Mouse (Mus musculus): ENCODE results near the gene Cpa5. TPM values are rescaled to one million over a fixed set of nuclear protein-coding genes. Genes with fewer than 3 reads are reported as not detected.

Gene Cpa5
- total and polyA plus RNA-seq, 2 experiments from 2014 or later = not detected

GRCm38 (mm10) chr6:30600995-30601394, 9.8 kb upstream of the Cpa5 start:
- DNase-seq = no peak
- Histone ChIP-seq H3K4me1 (ENCODE audit: insufficient read depth) (no peaks in the 10 kb centered on the region), H3K27me3 (ENCODE audit: insufficient read depth, low read length) (no peaks in the 10 kb centered on the region), H3K27ac (ENCODE audit: low read depth, low read length) (no peak overlapping the region), H3K36me3 (ENCODE audit: insufficient read depth) (no peaks in the 10 kb centered on the region), H3K4me2 (ENCODE audit: low read depth) (no peak overlapping the region), H3K4me3 (ENCODE audit: low read depth, low read length) (no peak overlapping the region), H3K9me3 (ENCODE audit: low read length) (no peaks in the 10 kb centered on the region), H3K9ac (no peak overlapping the region)
- no peak for ATAC-seq
- 67% methylated on average over 1 of the region's 1 CpGs for WGBS
- no peak for TF ChIP-seq CTCF (IDR thresholded peaks at IDR 0.05; ENCODE audit: low read depth)

GRCm38 (mm10) chr6:30604342-30604867, 6.4 kb upstream of the Cpa5 start:
- no peak for ATAC-seq

GRCm38 (mm10) chr6:30605111-30605510, 5.7 kb upstream of the Cpa5 start:
- no peak for ATAC-seq

More at GRCm38 (mm10) chr6:30604342-30604867, 6.4 kb upstream of the Cpa5 start:
- WGBS = 76% methylated on average over 7 of the region's 7 CpGs
- no peak for DNase-seq
- no peaks in the 10 kb centered on the region for H3K27me3 ChIP-seq (ENCODE audit: insufficient read depth, low read length)
- H3K4me3 ChIP-seq (ENCODE audit: low read depth, low read length) = no peak overlapping the region
- TF ChIP-seq CTCF (IDR thresholded peaks at IDR 0.05; ENCODE audit: low read depth) = no peak
- H3K9me3 ChIP-seq (ENCODE audit: low read length) = no peaks in the 10 kb centered on the region
- no peak overlapping the region for H3K9ac ChIP-seq
- H3K27ac ChIP-seq (ENCODE audit: low read depth, low read length) = no peak overlapping the region
- H3K4me2 ChIP-seq (ENCODE audit: low read depth) = no peak overlapping the region
- no peaks in the 10 kb centered on the region for H3K36me3 ChIP-seq (ENCODE audit: insufficient read depth)
- no peaks in the 10 kb centered on the region for H3K4me1 ChIP-seq (ENCODE audit: insufficient read depth)

GRCm38 (mm10) chr6:30605672-30606071, 5.1 kb upstream of the Cpa5 start:
- WGBS = 87% methylated on average over 5 of the region's 5 CpGs
- no peak for TF ChIP-seq CTCF (IDR thresholded peaks at IDR 0.05; ENCODE audit: low read depth)
- H3K4me2 ChIP-seq (ENCODE audit: low read depth) = no peak overlapping the region
- H3K36me3 ChIP-seq (ENCODE audit: insufficient read depth) = no peaks in the 10 kb centered on the region
- H3K4me1 ChIP-seq (ENCODE audit: insufficient read depth) = no peaks in the 10 kb centered on the region
- no peaks in the 10 kb centered on the region for H3K27me3 ChIP-seq (ENCODE audit: insufficient read depth, low read length)
- no peak overlapping the region for H3K9ac ChIP-seq
- no peak overlapping the region for H3K4me3 ChIP-seq (ENCODE audit: low read depth, low read length)
- DNase-seq (no peak), ATAC-seq (no peak)
- no peaks in the 10 kb centered on the region for H3K9me3 ChIP-seq (ENCODE audit: low read length)
- H3K27ac ChIP-seq (ENCODE audit: low read depth, low read length) = no peak overlapping the region

More at GRCm38 (mm10) chr6:30605111-30605510, 5.7 kb upstream of the Cpa5 start:
- H3K9ac ChIP-seq = no peak overlapping the region
- no peak overlapping the region for H3K27ac ChIP-seq (ENCODE audit: low read depth, low read length)
- no peaks in the 10 kb centered on the region for H3K4me1 ChIP-seq (ENCODE audit: insufficient read depth)
- no peaks in the 10 kb centered on the region for H3K36me3 ChIP-seq (ENCODE audit: insufficient read depth)
- no peaks in the 10 kb centered on the region for H3K27me3 ChIP-seq (ENCODE audit: insufficient read depth, low read length)
- no peak for TF ChIP-seq CTCF (IDR thresholded peaks at IDR 0.05; ENCODE audit: low read depth)
- no peaks in the 10 kb centered on the region for H3K9me3 ChIP-seq (ENCODE audit: low read length)
- no peak overlapping the region for H3K4me2 ChIP-seq (ENCODE audit: low read depth)
- WGBS = 94% methylated on average over 4 of the region's 4 CpGs
- DNase-seq = no peak
- no peak overlapping the region for H3K4me3 ChIP-seq (ENCODE audit: low read depth, low read length)

- no peak overlapping the region for H3K9ac ChIP-seq
- no peak overlapping the region for H3K27ac ChIP-seq (ENCODE audit: low read depth, low read length)
- no peak overlapping the region for H3K4me3 ChIP-seq (ENCODE audit: low read depth, low read length)
- no peaks in the 10 kb centered on the region for H3K36me3 ChIP-seq (ENCODE audit: insufficient read depth)
- DNase-seq (no peak), ATAC-seq (no peak)
- no peaks in the 10 kb centered on the region for H3K9me3 ChIP-seq (ENCODE audit: low read length)
- H3K4me1 ChIP-seq (ENCODE audit: insufficient read depth) = peaks cover 9% of the 10 kb centered on the region
- WGBS = 24% methylated on average over 5 of the region's 5 CpGs
- no peak for TF ChIP-seq CTCF (IDR thresholded peaks at IDR 0.05; ENCODE audit: low read depth)
- no peak overlapping the region for H3K4me2 ChIP-seq (ENCODE audit: low read depth)
- no peaks in the 10 kb centered on the region for H3K27me3 ChIP-seq (ENCODE audit: insufficient read depth, low read length)
Measured at GRCm38 (mm10) chr6:30611212-30611611, 402 bp downstream of the Cpa5 start.

GRCm38 (mm10) chr6:30614251-30614650, 3.4 kb downstream of the Cpa5 start:
- Histone ChIP-seq H3K36me3 (ENCODE audit: insufficient read depth) (no peaks in the 10 kb centered on the region), H3K27me3 (ENCODE audit: insufficient read depth, low read length) (no peaks in the 10 kb centered on the region), H3K4me2 (ENCODE audit: low read depth) (no peak overlapping the region), H3K4me3 (ENCODE audit: low read depth, low read length) (no peak overlapping the region), H3K9ac (no peak overlapping the region), H3K9me3 (ENCODE audit: low read length) (no peaks in the 10 kb centered on the region), H3K4me1 (ENCODE audit: insufficient read depth) (peaks cover 29% of the 10 kb centered on the region), H3K27ac (ENCODE audit: low read depth, low read length) (no peak overlapping the region)
- 44% methylated on average over 6 of the region's 6 CpGs for WGBS
- ATAC-seq (no peak), DNase-seq (peak; percentile 27)
- TF ChIP-seq CTCF (IDR thresholded peaks at IDR 0.05; ENCODE audit: low read depth) = no peak

- H3K9ac ChIP-seq = no peak overlapping the region
- H3K27me3 ChIP-seq (ENCODE audit: insufficient read depth, low read length) = no peaks in the 10 kb centered on the region
- TF ChIP-seq CTCF (IDR thresholded peaks at IDR 0.05; ENCODE audit: low read depth) = no peak
- no peak for DNase-seq
- no peaks in the 10 kb centered on the region for H3K36me3 ChIP-seq (ENCODE audit: insufficient read depth)
- H3K4me3 ChIP-seq (ENCODE audit: low read depth, low read length) = no peak overlapping the region
- 0 out of 2 replicates have a peak overlapping the region, but pooled peaks have one; percentile 21 for H3K27ac ChIP-seq (ENCODE audit: low read depth, low read length)
- peaks cover 29% of the 10 kb centered on the region for H3K4me1 ChIP-seq (ENCODE audit: insufficient read depth)
- H3K4me2 ChIP-seq (ENCODE audit: low read depth) = no peak overlapping the region
- H3K9me3 ChIP-seq (ENCODE audit: low read length) = no peaks in the 10 kb centered on the region
- WGBS = 35% methylated on average over 4 of the region's 4 CpGs
- ATAC-seq = no peak
Measured at GRCm38 (mm10) chr6:30615741-30616140, 4.9 kb downstream of the Cpa5 start.
